Mouse (Mus musculus): ENCODE measurements around the gene Commd1. TPM values are rescaled to one million over a fixed set of nuclear protein-coding genes. Genes with fewer than 3 reads are reported as not detected.

The Commd1 gene
- polyA plus RNA-seq, 1 experiment from 2014 or later: 217 TPM

DNA sequence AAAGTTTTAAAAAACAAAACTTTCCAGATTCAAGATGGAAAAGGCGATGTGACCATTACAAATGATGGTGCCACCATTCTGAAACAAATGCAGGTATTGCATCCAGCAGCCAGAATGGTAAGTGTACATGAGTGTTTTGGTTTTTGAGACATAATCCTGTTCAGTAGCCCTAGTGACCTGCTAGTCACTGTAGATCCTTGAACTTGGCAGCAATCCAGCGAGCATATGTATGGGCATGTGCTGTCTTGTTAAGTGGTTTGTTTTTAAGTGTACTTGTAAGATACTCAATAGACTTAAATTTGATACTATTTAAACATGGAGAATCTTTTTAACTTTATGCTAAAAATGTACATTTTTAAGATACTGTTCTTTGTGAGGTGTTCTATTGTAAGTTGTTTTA is 12.1 kb upstream of the Commd1 start:
- ATAC-seq: no peak
- Histone ChIP-seq H3K9me3 (ENCODE audit: low read length) (no peaks in the 10 kb centered on the region), H3K27ac (ENCODE audit: low read length) (no peak overlapping the region), H3K36me3 (ENCODE audit: insufficient read depth, low read length) (peaks cover 27% of the 10 kb centered on the region; the same call in 1 of the 2 replicates), H3K9ac (replicated peaks; ENCODE audit: low read depth) (no peak overlapping the region), H3K4me3 (ENCODE audit: low read depth, low read length) (no peak overlapping the region), H3K4me1 (ENCODE audit: insufficient read depth, low read depth, low read length) (peaks cover 12% of the 10 kb centered on the region; the same call in 1 of the 2 replicates), H3K4me2 (replicated peaks; ENCODE audit: low read depth, low read length) (no peak overlapping the region), H3K27me3 (replicated peaks; ENCODE audit: insufficient read depth, low read length) (no peaks in the 10 kb centered on the region)
- DNase-seq (ENCODE audit: low spot score): peak; percentile 25
- WGBS: 72% methylated on average over 2 of the region's 2 CpGs
- TF ChIP-seq EP300 (IDR thresholded peaks at IDR 0.05) (no peak), CTCF (IDR thresholded peaks at IDR 0.05) (no peak)

- H3K27ac ChIP-seq (ENCODE audit: low read length): peak overlapping the region; percentile 91; the same call in 1 of the 2 replicates
- TF ChIP-seq EP300 (IDR thresholded peaks at IDR 0.05): no peak
- no peak for TF ChIP-seq CTCF (IDR thresholded peaks at IDR 0.05)
- H3K4me1 ChIP-seq (ENCODE audit: insufficient read depth, low read depth, low read length): peaks cover 12% of the 10 kb centered on the region; the same call in 1 of the 2 replicates
- H3K36me3 ChIP-seq (ENCODE audit: insufficient read depth, low read length): peaks cover 13% of the 10 kb centered on the region; the same call in 1 of the 2 replicates
- peak overlapping the region; percentile 73 for H3K9ac ChIP-seq (replicated peaks; ENCODE audit: low read depth)
- H3K4me2 ChIP-seq (replicated peaks; ENCODE audit: low read depth, low read length): peak overlapping the region; percentile 73
- no peaks in the 10 kb centered on the region for H3K9me3 ChIP-seq (ENCODE audit: low read length)
- 5% methylated on average over 14 of the region's 14 CpGs for WGBS
- DNase-seq (ENCODE audit: low spot score) (peak; percentile 23), ATAC-seq (no peak)
- no peaks in the 10 kb centered on the region for H3K27me3 ChIP-seq (replicated peaks; ENCODE audit: insufficient read depth, low read length)
- H3K4me3 ChIP-seq (ENCODE audit: low read depth, low read length): peak overlapping the region; percentile 73
Observed at GRCm38 (mm10) chr11:22991218-22991835, 9.1 kb upstream of the Commd1 start.

GRCm38 (mm10) chr11:22990393-22991126 is 8.4 kb upstream of the Commd1 start, which contains the start of gene Cct4:
Gene Cct4 (plus strand): TSS chr11:22990519.
- no peak for TF ChIP-seq CTCF (IDR thresholded peaks at IDR 0.05)
- TF ChIP-seq EP300 (IDR thresholded peaks at IDR 0.05): 0 out of 2 replicates have a peak, but pooled peaks have one; percentile 23
- DNase-seq (ENCODE audit: low spot score) (peak; percentile 97), ATAC-seq (peak; percentile 99)

GRCm38 (mm10) chr11:22989786-22990185 is 7.6 kb upstream of the Commd1 start:
- Histone ChIP-seq H3K4me2 (replicated peaks; ENCODE audit: low read depth, low read length) (peak overlapping the region; percentile 73), H3K27ac (ENCODE audit: low read length) (peak overlapping the region; percentile 91), H3K27me3 (replicated peaks; ENCODE audit: insufficient read depth, low read length) (no peaks in the 10 kb centered on the region), H3K4me3 (ENCODE audit: low read depth, low read length) (peak overlapping the region; percentile 73), H3K9me3 (ENCODE audit: low read length) (no peaks in the 10 kb centered on the region), H3K36me3 (ENCODE audit: insufficient read depth, low read length) (peaks cover 4% of the 10 kb centered on the region; the same call in 1 of the 2 replicates), H3K4me1 (ENCODE audit: insufficient read depth, low read depth, low read length) (peaks cover 12% of the 10 kb centered on the region; the same call in 1 of the 2 replicates), H3K9ac (replicated peaks; ENCODE audit: low read depth) (0 out of 2 replicates have a peak overlapping the region, but pooled peaks have one; percentile 73)
- TF ChIP-seq EP300 (IDR thresholded peaks at IDR 0.05) (no peak), CTCF (IDR thresholded peaks at IDR 0.05) (no peak)
- WGBS: 56% methylated on average over 1 of the region's 1 CpGs
- ATAC-seq: no peak
- no peak for DNase-seq (ENCODE audit: low spot score)

More at GRCm38 (mm10) chr11:22990393-22991126, 8.4 kb upstream of the Commd1 start, which contains the start of gene Cct4:
- under 1% methylated on average over 66 of the region's 66 CpGs for WGBS
- Histone ChIP-seq H3K9ac (replicated peaks; ENCODE audit: low read depth) (peak within 1 kb of the TSS; percentile 73), H3K4me2 (replicated peaks; ENCODE audit: low read depth, low read length) (peak within 1 kb of the TSS; percentile 73), H3K4me3 (ENCODE audit: low read depth, low read length) (peak within 1 kb of the TSS; percentile 73), H3K27me3 (replicated peaks; ENCODE audit: insufficient read depth, low read length) (no peaks in the 10 kb centered on the region), H3K27ac (ENCODE audit: low read length) (peak within 1 kb of the TSS; percentile 91), H3K9me3 (ENCODE audit: low read length) (no peaks in the 10 kb centered on the region), H3K4me1 (ENCODE audit: insufficient read depth, low read depth, low read length) (peaks cover 12% of the 10 kb centered on the region; the same call in 1 of the 2 replicates), H3K36me3 (ENCODE audit: insufficient read depth, low read length) (peaks cover 8% of the 10 kb centered on the region; the same call in 1 of the 2 replicates)

- Histone ChIP-seq H3K4me3 (ENCODE audit: low read depth, low read length) (no peak overlapping the region), H3K36me3 (ENCODE audit: insufficient read depth, low read length) (no peaks in the 10 kb centered on the region), H3K9ac (replicated peaks; ENCODE audit: low read depth) (no peak overlapping the region), H3K4me1 (ENCODE audit: insufficient read depth, low read depth, low read length) (peaks cover 12% of the 10 kb centered on the region; the same call in 1 of the 2 replicates), H3K27ac (ENCODE audit: low read length) (no peak overlapping the region), H3K4me2 (replicated peaks; ENCODE audit: low read depth, low read length) (no peak overlapping the region), H3K27me3 (replicated peaks; ENCODE audit: insufficient read depth, low read length) (no peaks in the 10 kb centered on the region), H3K9me3 (ENCODE audit: low read length) (no peaks in the 10 kb centered on the region)
- ATAC-seq: no peak
- peak; percentile 83 for TF ChIP-seq CTCF (IDR thresholded peaks at IDR 0.05)
- no peak for TF ChIP-seq EP300 (IDR thresholded peaks at IDR 0.05)
- WGBS: 30% methylated on average over 2 of the region's 2 CpGs
- peak; percentile 82 for DNase-seq (ENCODE audit: low spot score)
Observed at GRCm38 (mm10) chr11:22987357-22987756, 5.2 kb upstream of the Commd1 start.

GRCm38 (mm10) chr11:22985510-22985909 is 3.3 kb upstream of the Commd1 start:
- Histone ChIP-seq H3K27me3 (replicated peaks; ENCODE audit: insufficient read depth, low read length) (no peaks in the 10 kb centered on the region), H3K9me3 (ENCODE audit: low read length) (no peaks in the 10 kb centered on the region), H3K4me1 (ENCODE audit: insufficient read depth, low read depth, low read length) (peaks cover 4% of the 10 kb centered on the region), H3K4me3 (ENCODE audit: low read depth, low read length) (no peak overlapping the region), H3K4me2 (replicated peaks; ENCODE audit: low read depth, low read length) (no peak overlapping the region), H3K27ac (ENCODE audit: low read length) (no peak overlapping the region), H3K9ac (replicated peaks; ENCODE audit: low read depth) (no peak overlapping the region), H3K36me3 (ENCODE audit: insufficient read depth, low read length) (no peaks in the 10 kb centered on the region)
- TF ChIP-seq CTCF (IDR thresholded peaks at IDR 0.05) (no peak), EP300 (IDR thresholded peaks at IDR 0.05) (no peak)
- WGBS: 62% methylated on average over 3 of the region's 3 CpGs
- ATAC-seq (no peak), DNase-seq (ENCODE audit: low spot score) (no peak)

All from lung, postnatal 0 days (tissue).